Mouse (Mus musculus): ENCODE measurements around the gene Cmbl. TPM values are rescaled to one million over a fixed set of nuclear protein-coding genes. Genes with fewer than 3 reads are reported as not detected.
A peak's percentile ranks its signal among the peaks of the same experiment; 100 is the strongest.

Cmbl gene
- polyA plus RNA-seq, 1 experiment from 2014 or later: 14.3 TPM

DNA sequence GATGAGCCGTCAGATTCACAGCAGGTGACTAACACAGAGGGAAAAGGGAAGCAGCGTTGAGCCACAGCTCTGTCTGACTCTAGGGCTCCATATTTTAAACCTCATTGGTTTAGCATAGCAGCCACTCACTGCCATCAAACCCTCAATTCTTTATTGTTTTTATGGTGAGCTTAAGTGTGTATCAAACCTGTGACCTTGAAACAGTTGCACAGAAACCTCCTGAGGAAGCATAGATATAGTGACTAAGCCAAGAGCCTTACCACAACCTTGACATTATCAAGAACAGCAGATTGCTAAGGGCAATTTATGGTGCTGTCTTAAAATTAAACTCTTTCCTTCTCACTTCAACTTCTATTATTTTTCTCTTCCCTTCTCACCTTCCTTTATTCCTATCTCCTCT, 31.7 kb upstream of the Cmbl start:
- Histone ChIP-seq H3K27me3 (replicated peaks) (no peaks in the 10 kb centered on the region), H3K9ac (no peak overlapping the region), H3K4me2 (no peak overlapping the region), H3K36me3 (replicated peaks) (no peaks in the 10 kb centered on the region), H3K9me3 (no peaks in the 10 kb centered on the region), H3K27ac (no peak overlapping the region), H3K4me1 (peaks cover 35% of the 10 kb centered on the region), H3K4me3 (no peak overlapping the region)
- ATAC-seq (replicated peaks): no peak
- 72% methylated on average over 2 of the region's 2 CpGs for WGBS

- H3K27me3 ChIP-seq (replicated peaks): no peaks in the 10 kb centered on the region
- no peak for ATAC-seq (replicated peaks)
- H3K9me3 ChIP-seq: no peaks in the 10 kb centered on the region
- no peaks in the 10 kb centered on the region for H3K36me3 ChIP-seq (replicated peaks)
- H3K4me2 ChIP-seq: no peak overlapping the region
- H3K4me1 ChIP-seq: peaks cover 24% of the 10 kb centered on the region
- no peak overlapping the region for H3K9ac ChIP-seq
- WGBS: 85% methylated on average over 7 of the region's 7 CpGs
- no peak overlapping the region for H3K4me3 ChIP-seq
- H3K27ac ChIP-seq: no peak overlapping the region
These were observed 30.5 kb upstream of the Cmbl start for GRCm38 (mm10) chr15:31534421-31535258.

DNA sequence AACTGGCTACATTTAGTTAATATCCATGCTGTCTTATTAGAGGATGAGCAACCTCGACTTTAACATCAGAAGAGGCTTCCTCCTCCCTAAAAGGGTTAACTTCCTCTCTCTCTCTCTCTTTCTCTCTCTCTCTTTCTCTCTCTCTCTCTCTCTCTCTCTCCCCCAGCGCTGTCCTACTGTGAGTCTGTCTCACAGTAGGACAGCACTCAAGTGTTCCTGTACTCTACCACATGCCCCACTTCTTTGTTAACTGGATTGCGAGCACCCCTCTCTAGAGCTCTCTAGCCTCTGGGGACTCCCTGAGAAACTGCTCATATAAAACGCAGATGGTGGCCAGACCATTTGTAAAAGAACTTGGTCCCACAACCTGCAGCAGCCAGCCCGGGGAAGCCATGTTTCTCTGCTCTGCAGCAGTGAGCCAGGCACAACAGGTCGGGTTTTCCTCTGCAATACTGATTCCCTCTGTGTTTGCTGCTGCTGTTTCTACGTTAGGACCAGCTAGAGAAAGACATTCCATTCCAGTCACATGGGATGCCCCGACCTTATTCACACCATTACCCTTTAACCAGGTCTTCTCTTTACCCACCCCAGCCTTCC, 29.8 kb upstream of the Cmbl start:
- Histone ChIP-seq H3K9me3 (no peaks in the 10 kb centered on the region), H3K36me3 (replicated peaks) (no peaks in the 10 kb centered on the region), H3K9ac (no peak overlapping the region), H3K27ac (peak overlapping the region; percentile 50; the same call in 1 of the 2 replicates), H3K27me3 (replicated peaks) (no peaks in the 10 kb centered on the region), H3K4me2 (no peak overlapping the region), H3K4me1 (peaks cover 23% of the 10 kb centered on the region), H3K4me3 (no peak overlapping the region)
- WGBS: 25% methylated on average over 8 of the region's 8 CpGs
- no peak for ATAC-seq (replicated peaks)

DNA sequence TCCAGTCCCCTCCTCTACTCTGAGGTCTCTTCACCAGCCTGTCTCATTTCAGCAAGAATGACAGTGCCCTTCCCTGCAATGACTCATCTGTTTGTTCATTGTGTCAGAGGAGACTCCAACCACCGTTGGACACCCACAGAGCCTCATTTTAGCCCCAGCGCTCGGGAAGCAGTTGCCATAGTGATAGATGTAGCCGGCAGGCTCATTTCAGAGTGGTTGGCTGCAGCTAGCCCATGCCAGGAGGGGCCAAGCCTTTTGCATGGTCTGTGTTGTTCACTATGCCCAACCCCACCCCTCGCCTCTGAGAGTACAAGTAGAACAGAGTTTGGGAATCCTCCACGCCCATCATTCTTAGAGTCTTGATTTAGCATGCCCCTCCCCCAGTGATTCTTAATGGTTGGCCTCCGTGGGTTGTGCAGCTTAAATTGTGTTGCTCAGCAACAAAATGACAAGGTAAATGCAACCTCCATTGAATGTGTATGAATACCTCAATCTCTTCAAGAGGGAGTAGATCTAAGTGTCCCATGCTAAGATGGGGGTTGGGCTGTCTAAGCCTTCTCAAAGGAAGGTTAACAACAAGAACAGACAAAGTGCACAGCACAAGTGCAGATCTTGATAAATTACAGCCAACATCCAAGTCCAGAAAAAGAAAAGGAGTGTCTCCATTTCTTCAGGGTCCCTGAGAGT, 29.0 kb upstream of the Cmbl start:
- 2% methylated on average over 7 of the region's 7 CpGs for WGBS
- peak overlapping the region; percentile 18; the same call in 1 of the 2 replicates for H3K27ac ChIP-seq

GRCm38 (mm10) chr15:31537706-31538105, 27.5 kb upstream of the Cmbl start:
- Histone ChIP-seq H3K4me3 (no peak overlapping the region), H3K9ac (no peak overlapping the region), H3K36me3 (replicated peaks) (no peaks in the 10 kb centered on the region), H3K27ac (no peak overlapping the region), H3K9me3 (no peaks in the 10 kb centered on the region), H3K4me2 (no peak overlapping the region), H3K27me3 (replicated peaks) (no peaks in the 10 kb centered on the region), H3K4me1 (peaks cover 27% of the 10 kb centered on the region)
- 89% methylated on average over 2 of the region's 2 CpGs for WGBS
- no peak for ATAC-seq (replicated peaks)

More for the DNA sequence above, 29.0 kb upstream of the Cmbl start:
- Histone ChIP-seq H3K36me3 (replicated peaks) (no peaks in the 10 kb centered on the region), H3K4me1 (peaks cover 23% of the 10 kb centered on the region), H3K27me3 (replicated peaks) (no peaks in the 10 kb centered on the region), H3K4me3 (no peak overlapping the region), H3K4me2 (0 out of 2 replicates have a peak overlapping the region, but pooled peaks have one; percentile 20), H3K9me3 (no peaks in the 10 kb centered on the region), H3K9ac (no peak overlapping the region)
- peak; percentile 69 for ATAC-seq (replicated peaks)

- Histone ChIP-seq H3K4me2 (no peak overlapping the region), H3K4me1 (peaks cover 27% of the 10 kb centered on the region), H3K27ac (no peak overlapping the region), H3K9ac (no peak overlapping the region), H3K27me3 (replicated peaks) (no peaks in the 10 kb centered on the region), H3K9me3 (no peaks in the 10 kb centered on the region), H3K4me3 (no peak overlapping the region), H3K36me3 (replicated peaks) (no peaks in the 10 kb centered on the region)
- no peak for ATAC-seq (replicated peaks)
- WGBS: 95% methylated on average over 3 of the region's 3 CpGs
These were observed 26.8 kb upstream of the Cmbl start for GRCm38 (mm10) chr15:31538346-31538745.

DNA sequence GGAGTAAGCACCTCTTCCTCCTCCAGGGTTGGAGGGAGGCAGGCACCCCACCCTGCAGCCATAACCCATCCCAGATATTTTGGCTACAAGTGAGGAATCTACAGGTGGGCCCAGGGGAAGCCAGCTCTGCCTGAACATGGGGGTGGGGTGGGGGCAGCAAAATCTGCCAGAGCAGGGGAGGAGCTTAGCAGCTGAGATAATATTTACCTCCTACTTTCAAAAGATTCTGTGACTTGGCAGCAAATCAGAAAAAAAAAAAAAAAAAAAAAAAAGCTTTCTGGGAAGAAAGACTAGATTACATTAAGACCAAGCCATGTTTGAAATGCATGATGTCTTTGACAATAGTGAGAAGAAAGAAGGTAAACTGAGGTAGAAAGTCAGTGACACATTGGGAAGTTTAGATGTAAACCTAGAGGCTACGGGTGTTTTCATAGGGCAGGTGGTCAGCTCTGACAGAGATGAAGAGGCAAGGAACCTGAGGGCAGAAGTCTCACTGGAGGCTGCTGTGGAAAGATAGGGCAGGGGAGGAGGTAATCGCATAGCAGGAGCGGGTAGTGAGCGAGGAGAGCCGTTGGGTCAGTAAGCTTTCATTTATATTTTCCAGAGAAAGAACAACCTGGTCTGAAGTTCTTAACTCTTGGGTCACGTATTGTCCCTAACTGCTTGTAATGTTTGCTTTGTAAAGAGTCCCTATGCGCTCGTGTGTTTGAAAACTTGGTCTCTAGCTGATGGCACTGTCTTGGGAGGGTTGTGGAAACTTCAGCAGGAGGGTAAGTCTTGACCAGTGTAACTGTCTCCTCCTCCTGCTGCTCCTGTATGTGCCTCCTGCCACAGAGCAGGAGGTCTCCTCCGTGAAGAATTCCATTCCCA, 25.3 kb upstream of the Cmbl start:
- no peak for ATAC-seq (replicated peaks)
- Histone ChIP-seq H3K36me3 (replicated peaks) (no peaks in the 10 kb centered on the region), H3K27me3 (replicated peaks) (no peaks in the 10 kb centered on the region), H3K9ac (no peak overlapping the region), H3K27ac (no peak overlapping the region), H3K4me2 (no peak overlapping the region), H3K9me3 (no peaks in the 10 kb centered on the region), H3K4me3 (no peak overlapping the region), H3K4me1 (peaks cover 27% of the 10 kb centered on the region)
- 83% methylated on average over 9 of the region's 9 CpGs for WGBS

GRCm38 (mm10) chr15:31540513-31540802, 24.7 kb upstream of the Cmbl start:
- no peak overlapping the region for H3K9ac ChIP-seq
- H3K4me3 ChIP-seq: no peak overlapping the region
- H3K4me1 ChIP-seq: peaks cover 22% of the 10 kb centered on the region
- H3K27me3 ChIP-seq (replicated peaks): no peaks in the 10 kb centered on the region
- no peaks in the 10 kb centered on the region for H3K9me3 ChIP-seq
- no peak overlapping the region for H3K27ac ChIP-seq
- no peaks in the 10 kb centered on the region for H3K36me3 ChIP-seq (replicated peaks)
- H3K4me2 ChIP-seq: no peak overlapping the region
- WGBS: 91% methylated on average over 1 of the region's 1 CpGs
- ATAC-seq (replicated peaks): no peak

DNA sequence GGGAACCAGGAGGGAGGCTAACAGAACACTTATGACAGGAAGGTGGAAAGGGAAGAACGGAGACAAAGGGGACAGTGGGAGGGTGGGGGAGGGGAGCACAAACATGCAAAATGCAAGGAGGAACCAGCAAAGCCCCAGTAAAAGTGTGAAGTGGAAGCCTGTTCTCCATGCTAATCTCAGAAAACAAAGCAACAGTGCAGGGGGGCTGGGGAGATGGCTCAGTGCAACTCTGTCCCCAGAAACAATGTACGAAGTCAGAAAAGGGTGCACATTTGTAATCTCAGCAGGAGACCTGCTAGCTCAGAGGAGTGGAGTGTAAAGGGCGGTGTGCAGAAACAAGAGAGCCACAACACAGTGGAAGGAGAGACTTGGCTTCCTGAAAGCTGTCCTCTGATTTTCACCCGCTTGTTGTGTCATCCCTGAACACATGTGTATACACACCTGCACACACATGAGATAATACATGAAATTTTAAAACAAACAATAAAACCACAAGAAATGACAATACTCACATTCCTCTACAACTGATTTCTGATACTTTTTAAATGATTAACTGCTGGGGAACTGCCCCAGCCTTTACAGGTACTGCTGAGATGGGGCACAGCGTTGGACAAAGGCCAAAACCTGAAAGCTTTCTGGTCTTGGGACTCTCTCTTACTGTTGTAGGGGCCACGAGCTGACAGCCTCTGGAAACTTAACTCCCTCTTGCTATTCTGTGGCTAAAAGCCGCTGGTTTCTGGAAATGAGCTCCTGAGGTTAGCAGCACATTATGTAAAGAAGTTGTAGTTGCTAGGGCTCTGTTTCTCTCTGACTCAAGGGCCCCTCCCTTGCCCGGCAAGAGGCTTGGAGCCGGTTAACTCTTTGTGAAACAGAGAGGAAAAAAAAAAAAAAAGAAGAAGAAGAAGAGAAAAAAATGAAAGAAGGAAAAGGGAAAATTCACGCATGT, 22.9 kb upstream of the Cmbl start:
- 8% methylated on average over 10 of the region's 10 CpGs for WGBS
- H3K4me2 ChIP-seq: no peak overlapping the region; the same call in 1 of the 2 replicates
- ATAC-seq (replicated peaks): peak; percentile 29; the same call in 1 of the 2 replicates

GRCm38 (mm10) chr15:31543246-31543645, 21.9 kb upstream of the Cmbl start:
- H3K36me3 ChIP-seq (replicated peaks): no peaks in the 10 kb centered on the region
- H3K27ac ChIP-seq: no peak overlapping the region
- no peaks in the 10 kb centered on the region for H3K27me3 ChIP-seq (replicated peaks)
- peaks cover 9% of the 10 kb centered on the region for H3K4me1 ChIP-seq
- no peak for ATAC-seq (replicated peaks)
- no peak overlapping the region for H3K4me2 ChIP-seq
- H3K9me3 ChIP-seq: no peaks in the 10 kb centered on the region
- WGBS: 9% methylated on average over 3 of the region's 3 CpGs
- no peak overlapping the region for H3K9ac ChIP-seq
- H3K4me3 ChIP-seq: no peak overlapping the region

More for the DNA sequence above, 22.9 kb upstream of the Cmbl start:
- H3K9ac ChIP-seq: no peak overlapping the region
- H3K36me3 ChIP-seq (replicated peaks): no peaks in the 10 kb centered on the region
- no peak overlapping the region for H3K27ac ChIP-seq
- no peak overlapping the region for H3K4me3 ChIP-seq
- no peaks in the 10 kb centered on the region for H3K9me3 ChIP-seq
- H3K27me3 ChIP-seq (replicated peaks): no peaks in the 10 kb centered on the region
- peaks cover 9% of the 10 kb centered on the region for H3K4me1 ChIP-seq

DNA sequence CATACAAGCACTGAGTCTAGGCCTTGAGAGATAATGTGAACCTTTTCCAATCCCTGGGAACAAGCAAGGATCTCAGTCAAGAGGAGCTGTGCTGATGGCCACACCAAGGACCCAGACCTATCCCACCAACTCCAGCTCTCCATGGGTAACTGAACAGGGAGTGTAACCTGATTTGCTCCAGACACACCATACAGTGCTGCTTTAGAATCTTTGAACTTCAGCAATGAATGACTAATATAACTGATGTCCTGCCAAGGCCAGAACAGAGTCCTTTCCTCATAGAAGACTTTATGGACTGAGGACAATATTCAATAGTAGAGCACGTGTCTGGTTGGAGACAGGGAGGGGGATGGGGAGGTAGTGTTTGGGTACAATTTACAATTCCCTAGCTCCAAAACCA, 20.1 kb upstream of the Cmbl start:
- H3K27me3 ChIP-seq (replicated peaks): no peaks in the 10 kb centered on the region
- no peak overlapping the region for H3K4me3 ChIP-seq
- H3K4me2 ChIP-seq: no peak overlapping the region
- no peak for ATAC-seq (replicated peaks)
- no peaks in the 10 kb centered on the region for H3K36me3 ChIP-seq (replicated peaks)
- H3K27ac ChIP-seq: no peak overlapping the region
- no peak overlapping the region for H3K9ac ChIP-seq
- H3K4me1 ChIP-seq: peaks cover 9% of the 10 kb centered on the region
- WGBS: 85% methylated on average over 1 of the region's 1 CpGs
- H3K9me3 ChIP-seq: no peaks in the 10 kb centered on the region
